Mouse (Mus musculus) CH12.LX (cell line): ENCODE measurements at regions not wholly inside any gene's neighbourhood (a gene's known extent, or its start where the extent isn't known, plus 50 kb on each side); places are given as distances from the start of the nearest gene placed in this dataset.

Experiments
- DNase-seq: peaks from one replicate; pipeline ENCODE4 v3.0.0-alpha.2; 2013; ENCODE audit errors: extremely low read depth
- H3K27ac ChIP-seq: 2 replicates; pipeline ENCODE4 v1.5.1; 2012; ENCODE audit warnings: low read depth, mild to moderate bottlenecking, control low read depth, moderate library complexity; ENCODE audit not compliant: insufficient read depth
- H3K27me3 ChIP-seq: replicated peaks from 2 replicates; pipeline ENCODE3; 2012; ENCODE audit warnings: inconsistent platforms
- H3K36me3 ChIP-seq, 2 experiments: replicated peaks in 1 of 2; 2 replicates each; pipeline versions ENCODE3 to v1.6.1; 2012; ENCODE audit warnings: inconsistent platforms in 1 of 2, low read length in 1 of 2, mild to moderate bottlenecking in 1 of 2, mixed read lengths in 1 of 2, moderate library complexity in 1 of 2; ENCODE audit not compliant: control insufficient read depth in 1 of 2, insufficient read depth in 1 of 2
- H3K4me1 ChIP-seq, 2 experiments: 2 replicates each; pipeline ENCODE4 v1.6.1; 2012; ENCODE audit warnings: inconsistent platforms in 1 of 2, moderate library complexity in 1 of 2; ENCODE audit not compliant: insufficient read depth in 2 of 2, control insufficient read depth in 1 of 2
- H3K4me2 ChIP-seq: 2 replicates; pipeline ENCODE4 v1.6.1; 2012; ENCODE audit warnings: low read depth, mild to moderate bottlenecking, control low read depth; ENCODE audit not compliant: poor library complexity, insufficient read depth, severe bottlenecking
- H3K4me3 ChIP-seq, 3 experiments: fragments of 150-350 bp in 1 of 3; sonication (generic) in 1 of 3; replicated peaks in 1 of 3; 2 replicates each; pipeline versions ENCODE3 to v1.5.1; 2011 to 2012; ENCODE audit warnings: low read depth in 2 of 3, low read length in 2 of 3, mild to moderate bottlenecking in 2 of 3, moderate library complexity in 2 of 3, control low read depth in 1 of 3, improper control_type of control experiment in 1 of 3, inconsistent platforms in 1 of 3, mixed read lengths in 1 of 3; ENCODE audit not compliant: poor library complexity in 1 of 3
- H3K79me2 ChIP-seq: replicated peaks from 2 replicates; pipeline ENCODE4 v1.6.1; 2012; ENCODE audit warnings: mild to moderate bottlenecking, moderate library complexity; ENCODE audit not compliant: control insufficient read depth, poor library complexity, insufficient read depth, severe bottlenecking; ENCODE audit errors: extremely low read depth
- H3K9ac ChIP-seq: 2 replicates; pipeline ENCODE4 v1.6.1; 2012; ENCODE audit warnings: low read depth, mild to moderate bottlenecking, control low read depth, moderate library complexity; ENCODE audit not compliant: insufficient read depth
- H3K9me3 ChIP-seq: replicated peaks from 2 replicates; pipeline ENCODE3; 2012; ENCODE audit warnings: low read length, inconsistent platforms, mixed read lengths
- CHD1 ChIP-seq: IDR thresholded peaks from 2 replicates; pipeline ENCODE4 v1.6.1; 2012; ENCODE audit warnings: low read depth, low read length, improper control_type of control experiment, inconsistent platforms
- CHD2 ChIP-seq: IDR thresholded peaks from 2 replicates; pipeline ENCODE4 v1.6.1; 2011; ENCODE audit warnings: low read length, improper control_type of control experiment
- ELF1 ChIP-seq: IDR thresholded peaks from 2 replicates; pipeline ENCODE4 v1.6.1; 2014; ENCODE audit warnings: low read depth, mild to moderate bottlenecking, inconsistent platforms, low read length, improper control_type of control experiment
- EP300 ChIP-seq: IDR thresholded peaks from 2 replicates; pipeline ENCODE4 v1.6.1; 2011; ENCODE audit warnings: low read length, improper control_type of control experiment
- ETS1 ChIP-seq: conservative IDR thresholded peaks from 2 replicates; pipeline ENCODE4 v1.6.1; 2012; ENCODE audit warnings: low read depth, mild to moderate bottlenecking, inconsistent platforms, low read length, improper control_type of control experiment, moderate library complexity
- GABPA ChIP-seq: IDR thresholded peaks from 2 replicates; pipeline ENCODE4 v1.6.1; 2012; ENCODE audit warnings: low read depth, low read length, improper control_type of control experiment, inconsistent platforms; ENCODE audit not compliant: insufficient replicate concordance
- HCFC1 ChIP-seq: IDR thresholded peaks from 2 replicates; pipeline ENCODE4 v1.6.1; 2012; ENCODE audit warnings: low read depth, mild to moderate bottlenecking, inconsistent platforms, low read length, improper control_type of control experiment
- JUND ChIP-seq: conservative IDR thresholded peaks from 2 replicates; pipeline ENCODE4 v1.6.1; 2011; ENCODE audit warnings: low read depth, low read length, improper control_type of control experiment
- KAT2A ChIP-seq: IDR thresholded peaks from 2 replicates; pipeline ENCODE4 v1.6.1; 2012; ENCODE audit warnings: low read length, improper control_type of control experiment, inconsistent platforms; ENCODE audit not compliant: insufficient replicate concordance
- MAZ ChIP-seq: IDR thresholded peaks from 2 replicates; pipeline ENCODE4 v1.6.1; 2012; ENCODE audit warnings: low read depth, mild to moderate bottlenecking, inconsistent platforms, low read length, improper control_type of control experiment, moderate library complexity
- MEF2A ChIP-seq: IDR thresholded peaks from 2 replicates; pipeline ENCODE4 v1.6.1; 2014; ENCODE audit warnings: low read depth, mild to moderate bottlenecking, inconsistent platforms, low read length, improper control_type of control experiment, borderline replicate concordance
- MXI1 ChIP-seq: IDR thresholded peaks from 2 replicates; pipeline ENCODE4 v1.6.1; 2011; ENCODE audit warnings: mild to moderate bottlenecking, low read depth, low read length, improper control_type of control experiment
- NELFE ChIP-seq: IDR thresholded peaks from 2 replicates; pipeline ENCODE4 v1.6.1; 2011; ENCODE audit warnings: low read depth, low read length, improper control_type of control experiment
- NRF1 ChIP-seq: IDR thresholded peaks from 2 replicates; pipeline ENCODE4 v1.6.1; 2014; ENCODE audit warnings: low read depth, mild to moderate bottlenecking, inconsistent platforms, low read length, improper control_type of control experiment, moderate library complexity
- PAX5 ChIP-seq: IDR thresholded peaks from 2 replicates; pipeline ENCODE4 v1.6.1; 2012; ENCODE audit warnings: low read length, inconsistent platforms, mixed read lengths
- POLR2A ChIP-seq: IDR thresholded peaks from 2 replicates; pipeline ENCODE4 v1.6.1; 2011; ENCODE audit warnings: low read depth, mild to moderate bottlenecking, improper control_type of control experiment, low read length
- RAD21 ChIP-seq: IDR thresholded peaks from 2 replicates; pipeline ENCODE4 v1.6.1; 2011; ENCODE audit warnings: low read depth, mild to moderate bottlenecking, low read length, improper control_type of control experiment, moderate library complexity
- RCOR1 ChIP-seq: conservative IDR thresholded peaks from 2 replicates; pipeline ENCODE4 v1.6.1; 2012; ENCODE audit warnings: low read depth, mild to moderate bottlenecking, inconsistent platforms, low read length, improper control_type of control experiment
- TCF12 ChIP-seq: IDR thresholded peaks from 2 replicates; pipeline ENCODE4 v1.6.1; 2014; ENCODE audit warnings: low read depth, mild to moderate bottlenecking, inconsistent platforms, low read length, improper control_type of control experiment
- UBTF ChIP-seq: IDR thresholded peaks from 2 replicates; pipeline ENCODE4 v1.6.1; 2012; ENCODE audit warnings: low read depth, mild to moderate bottlenecking, inconsistent platforms, low read length, improper control_type of control experiment, moderate library complexity
- ZC3H11A ChIP-seq: IDR thresholded peaks from 2 replicates; pipeline ENCODE4 v1.6.1; 2012; ENCODE audit warnings: low read depth, mild to moderate bottlenecking, inconsistent platforms, low read length, improper control_type of control experiment
- ZKSCAN1 ChIP-seq: IDR thresholded peaks from 2 replicates; pipeline ENCODE4 v1.6.1; 2012; ENCODE audit warnings: low read depth, inconsistent platforms, low read length, improper control_type of control experiment, borderline replicate concordance
- dilution Hi-C: fragments of 300-500 bp; cut with MboI; formaldehyde crosslinking; loops from 2 replicates; pipeline ENCODE4 v1.14.3; 2020; ENCODE audit warnings: low sequenced_read_pairs; ENCODE audit not compliant: extremely low pct_unique_long_range_greater_than_20kb, extremely low pct_ligation_motif_present
- in situ Hi-C: fragments of 300-500 bp; cut with MboI; formaldehyde crosslinking; loops from 3 replicates; pipeline ENCODE4 v1.14.3; 2019; ENCODE audit warnings: low sequenced_read_pairs, low pct_ligation_motif_present, low pct_unique_long_range_greater_than_20kb, mixed read lengths

DNA sequence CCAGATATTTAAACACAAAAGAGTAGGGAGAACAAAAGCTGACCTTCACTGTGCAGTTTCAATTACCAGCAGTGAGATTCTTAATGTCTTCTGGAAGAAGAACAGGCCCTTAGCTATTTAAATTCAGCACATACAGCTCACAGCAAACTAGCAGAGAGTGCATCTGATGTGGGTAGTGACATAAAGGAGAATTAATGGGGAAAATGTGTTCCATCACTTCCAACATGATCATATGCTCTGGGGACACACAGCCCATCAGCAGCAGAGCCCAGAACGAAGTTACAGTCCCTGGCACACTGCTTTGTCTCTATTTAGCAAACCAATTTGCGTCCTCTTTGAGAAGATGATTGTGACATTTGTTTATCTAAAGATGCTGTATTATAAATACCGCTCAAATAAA is 332.9 kb upstream of the Aco1 start:
- no peak overlapping the region for H3K4me2 ChIP-seq
- no peak for TF ChIP-seq EP300
- no peak for TF ChIP-seq MXI1
- TF ChIP-seq HCFC1 = no peak
- TF ChIP-seq RAD21 = no peak
- no peak for TF ChIP-seq NRF1
- no peak for TF ChIP-seq TCF12
- no peak for TF ChIP-seq ETS1
- no peak for TF ChIP-seq CHD1
- TF ChIP-seq ZC3H11A = no peak
- no peak overlapping the region for H3K9ac ChIP-seq
- no peaks in the 10 kb centered on the region for H3K27me3 ChIP-seq
- no peaks in the 10 kb centered on the region for H3K9me3 ChIP-seq
- peaks cover 0 to 9% of the 10 kb centered on the region in 2 experiments; a peak in 2 of 4 replicates for H3K4me1 ChIP-seq
- no peaks in the 10 kb centered on the region for H3K79me2 ChIP-seq
- dilution Hi-C loops (no loop called here), in situ Hi-C loops (no loop called here)
- H3K27ac ChIP-seq = no peak overlapping the region
- no peaks in the 10 kb centered on the region for H3K36me3 ChIP-seq
- DNase-seq = no peak
- H3K4me3 ChIP-seq = no peak overlapping the region

DNA sequence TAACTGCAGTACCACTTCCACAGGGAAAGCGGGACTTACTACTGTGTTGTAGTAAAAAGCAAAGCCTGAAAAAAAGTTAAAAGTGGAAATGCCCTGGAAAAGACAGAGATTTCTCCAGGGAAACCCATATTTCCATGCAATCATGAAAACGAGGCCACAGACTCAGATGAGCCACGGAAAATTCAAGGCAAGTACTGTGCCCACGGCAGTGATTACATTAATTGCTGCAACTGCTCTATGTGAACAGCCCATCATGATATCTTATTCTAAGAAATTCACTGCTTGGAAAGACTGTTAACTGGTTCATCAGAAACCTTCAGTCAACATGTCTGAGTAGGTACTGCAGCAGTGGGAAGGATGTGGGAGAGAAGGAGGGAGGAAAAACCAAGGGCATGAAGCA is 330.1 kb upstream of the Aco1 start:
- H3K4me2 ChIP-seq = no peak overlapping the region
- no peak overlapping the region for H3K27ac ChIP-seq
- in situ Hi-C loops (no loop called here), dilution Hi-C loops (no loop called here)
- H3K27me3 ChIP-seq = no peaks in the 10 kb centered on the region
- no peak for DNase-seq
- H3K36me3 ChIP-seq = no peaks in the 10 kb centered on the region
- no peaks in the 10 kb centered on the region for H3K9me3 ChIP-seq
- no peak overlapping the region for H3K4me3 ChIP-seq
- TF ChIP-seq ZKSCAN1 = no peak
- TF ChIP-seq MEF2A = no peak
- TF ChIP-seq GABPA = no peak
- no peak for TF ChIP-seq MAZ
- no peak for TF ChIP-seq JUND
- no peak for TF ChIP-seq NELFE
- no peak for TF ChIP-seq KAT2A
- TF ChIP-seq POLR2A = no peak
- no peak for TF ChIP-seq ELF1
- TF ChIP-seq PAX5 = no peak
- TF ChIP-seq RCOR1 = no peak
- no peak for TF ChIP-seq TCF12
- TF ChIP-seq CHD2 = no peak
- TF ChIP-seq UBTF = no peak
- H3K9ac ChIP-seq = no peak overlapping the region
- H3K79me2 ChIP-seq = no peaks in the 10 kb centered on the region
- peaks cover 0 to 9% of the 10 kb centered on the region in 2 experiments; a peak in 2 of 4 replicates for H3K4me1 ChIP-seq
